Mouse (Mus musculus) kidney, postnatal 0 days (tissue): ENCODE results near the gene Mettl23. TPM values are rescaled to one million over a fixed set of nuclear protein-coding genes. Genes with fewer than 3 reads are reported as not detected.

Experiments
- ATAC-seq: fragments of 200-750 bp; cut with Nextera tagmentation; replicated peaks from 2 replicates; pipeline ENCODE4 v1.8.0; 2017; ENCODE audit warnings: low read depth, moderate number of reproducible peaks, moderate TSS enrichment, moderate library complexity; ENCODE audit not compliant: low FRiP score
- DNase-seq: peaks from one replicate; pipeline ENCODE4 v3.0.0-alpha.2; 2016; ENCODE audit warnings: low spot score
- H3K27ac ChIP-seq: fragments of 300-500 bp; sonication (generic); 2 replicates; pipeline ENCODE4 v1.5.1; 2014; ENCODE audit warnings: mild to moderate bottlenecking
- H3K27me3 ChIP-seq: fragments of 300-500 bp; sonication (generic); 2 replicates; pipeline ENCODE4 v1.6.1; 2014; ENCODE audit warnings: low read length, mixed read lengths; ENCODE audit not compliant: insufficient read depth
- H3K36me3 ChIP-seq: fragments of 300-500 bp; sonication (generic); 2 replicates; pipeline ENCODE4 v1.6.1; 2014; ENCODE audit warnings: low read length, mixed read lengths; ENCODE audit not compliant: insufficient read depth
- H3K4me1 ChIP-seq: fragments of 300-500 bp; sonication (generic); replicated peaks from 2 replicates; pipeline ENCODE4 v1.6.1; 2014; ENCODE audit warnings: antibody characterized with exemption, low read length, mixed read lengths; ENCODE audit not compliant: insufficient read depth
- H3K4me2 ChIP-seq: fragments of 300-500 bp; sonication (generic); 2 replicates; pipeline ENCODE4 v1.6.1; 2014; ENCODE audit warnings: mild to moderate bottlenecking, low read length, moderate library complexity, mixed read lengths
- H3K4me3 ChIP-seq: fragments of 300-500 bp; sonication (generic); replicated peaks from 2 replicates; pipeline ENCODE4 v1.5.1; 2014; ENCODE audit warnings: low read depth, low read length
- H3K9ac ChIP-seq: fragments of 300-500 bp; sonication (generic); 2 replicates; pipeline ENCODE4 v1.6.1; 2014; ENCODE audit warnings: low read depth, low read length
- H3K9me3 ChIP-seq: fragments of 300-500 bp; sonication (generic); replicated peaks from 2 replicates; pipeline ENCODE4 v1.6.1; 2016; ENCODE audit warnings: low read length, inconsistent platforms, mixed read lengths
- CTCF ChIP-seq: IDR thresholded peaks from 2 replicates; pipeline ENCODE4 v1.5.1; 2016; ENCODE audit warnings: antibody characterized with exemption, low read depth, mild to moderate bottlenecking, moderate library complexity
- WGBS: fragments of 180-500 bp; shearing (Covaris S2); extraction: QIAGEN DNeasy Blood & Tissue Kit; methylation state at CpG from one replicate; pipeline ENCODE4 v1.1.7; 2014; 5-methylcytosine and 5-hydroxymethylcytosine counted together
- polyA plus RNA-seq: library from polyadenylated mRNA; unstranded; fragments of >200 nt; fragmentation: Nextera tagmentation; extraction: Ambion mirVana; gene quantifications from 2 replicates; pipeline ENCODE4 v1.2.1, GENCODE M21; 2015

Mettl23 gene
- polyA plus RNA-seq, 1 experiment from 2014 or later: 71.5 TPM

DNA sequence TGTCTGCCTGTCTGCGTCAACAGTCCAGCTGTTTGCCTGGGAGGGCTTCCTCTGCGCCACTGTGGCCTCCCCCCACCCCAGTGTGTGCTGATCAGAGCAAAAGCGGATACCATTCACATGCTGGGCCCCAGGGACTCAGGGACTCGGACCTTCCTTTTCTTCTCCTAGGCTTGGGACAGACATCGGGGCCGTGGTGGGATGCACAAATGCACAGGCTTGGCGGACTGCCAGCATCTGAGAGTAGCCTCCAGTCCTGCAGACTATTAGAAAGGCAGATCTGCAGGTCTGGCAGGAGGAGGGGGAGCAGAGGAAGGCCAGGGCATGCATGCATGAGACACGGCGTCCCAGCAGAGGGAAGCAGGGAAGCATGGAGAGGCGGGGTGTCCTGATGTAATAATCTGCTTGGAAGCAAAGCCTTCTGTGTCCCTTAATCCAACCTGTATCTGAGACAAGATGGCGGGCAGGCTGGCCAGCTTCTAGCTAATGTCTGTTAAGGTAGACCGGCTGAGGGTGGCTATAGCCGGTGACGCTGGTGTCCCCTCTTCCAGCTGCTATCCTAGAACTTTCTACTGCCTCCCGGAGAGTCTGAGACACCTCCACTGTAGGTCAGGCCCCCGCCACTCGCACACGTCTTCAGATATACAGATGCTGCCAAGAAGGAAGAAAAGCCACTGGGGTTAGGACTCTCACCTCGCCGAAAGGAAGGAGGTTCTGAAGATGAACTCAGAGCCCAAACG lies 30.1 kb upstream of the Mettl23 start:
- Histone ChIP-seq H3K4me1 (peaks cover 42% of the 10 kb centered on the region), H3K27ac (peak overlapping the region; percentile 54; the same call in 1 of the 2 replicates), H3K27me3 (no peaks in the 10 kb centered on the region), H3K9me3 (no peaks in the 10 kb centered on the region), H3K9ac (no peak overlapping the region), H3K4me2 (peak overlapping the region; percentile 8; the same call in 1 of the 2 replicates), H3K36me3 (0 out of 2 replicates have a peak, but pooled peaks cover 2% of the 10 kb centered on the region), H3K4me3 (no peak overlapping the region)
- DNase-seq (peak; percentile 66), ATAC-seq (no peak)
- WGBS: 44% methylated on average over 21 of the region's 21 CpGs
- TF ChIP-seq CTCF: peak; percentile 28; the same call in 1 of the 2 replicates

DNA sequence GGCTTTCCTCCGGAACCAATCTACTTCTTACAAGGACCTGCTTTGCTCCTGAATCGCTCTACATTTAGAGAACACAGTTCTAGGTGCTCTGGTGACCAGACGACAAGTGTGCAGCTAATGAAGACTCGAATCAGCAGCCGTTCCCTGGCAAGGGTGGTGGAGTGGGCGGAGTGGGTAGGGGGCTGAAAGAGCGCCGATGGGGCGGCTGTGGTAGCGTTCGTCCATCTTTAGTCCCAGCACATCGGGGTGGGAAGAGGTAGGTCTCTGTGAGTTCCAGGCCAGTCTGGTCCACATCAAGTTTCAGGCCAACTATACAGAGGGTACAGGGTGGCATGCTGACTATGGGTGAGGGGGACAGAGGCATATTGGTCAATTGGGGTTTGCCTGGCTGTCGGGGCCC lies 29.5 kb upstream of the Mettl23 start:
- Histone ChIP-seq H3K9me3 (no peaks in the 10 kb centered on the region), H3K4me2 (no peak overlapping the region), H3K4me3 (no peak overlapping the region), H3K9ac (no peak overlapping the region), H3K4me1 (peaks cover 47% of the 10 kb centered on the region), H3K36me3 (0 out of 2 replicates have a peak, but pooled peaks cover 2% of the 10 kb centered on the region), H3K27ac (peak overlapping the region; percentile 81), H3K27me3 (no peaks in the 10 kb centered on the region)
- ATAC-seq: no peak
- WGBS: 88% methylated on average over 13 of the region's 13 CpGs
- TF ChIP-seq CTCF: no peak
- DNase-seq: no peak

DNA sequence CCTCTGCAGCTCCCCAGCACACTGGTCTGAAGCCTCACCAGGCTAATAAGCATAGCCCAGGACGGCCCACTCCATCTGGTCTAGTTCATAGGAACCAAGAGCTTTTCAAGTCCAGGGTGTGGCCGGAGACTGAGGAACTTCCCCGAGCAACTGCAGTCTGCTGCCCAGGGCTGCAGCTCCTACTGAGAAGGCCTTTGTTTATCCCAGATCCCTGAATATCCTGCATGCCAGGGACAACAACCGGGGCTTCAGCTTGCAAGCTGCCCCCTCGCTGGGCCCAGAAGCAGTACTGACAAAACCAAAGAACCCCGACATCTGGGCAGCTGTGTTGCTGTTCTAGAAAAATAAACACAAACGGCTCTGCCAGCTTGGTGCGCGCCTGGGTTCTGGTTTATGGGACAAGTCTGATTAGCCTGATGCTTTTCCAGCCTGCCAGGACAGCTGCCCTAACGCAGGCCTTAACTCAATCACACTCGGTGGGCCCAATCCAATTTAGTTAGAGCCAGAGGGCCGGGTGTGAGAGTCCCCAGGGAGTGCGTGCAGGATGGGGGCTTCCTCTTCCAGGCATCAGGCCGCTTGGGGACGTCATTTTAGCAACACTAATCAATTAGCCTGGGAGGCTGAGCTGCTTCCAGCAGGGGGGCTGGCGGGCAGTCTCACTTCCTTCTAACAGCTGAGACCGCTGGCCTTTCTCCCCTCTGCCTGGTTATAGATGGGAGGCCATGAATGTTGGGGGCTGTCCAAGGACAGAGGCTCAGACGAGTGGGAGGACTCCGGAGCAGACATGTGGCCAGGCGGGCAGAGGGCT lies 28.8 kb upstream of the Mettl23 start:
- ATAC-seq (peak; percentile 30; the same call in 1 of the 2 replicates), DNase-seq (peak; percentile 94)
- 0 out of 2 replicates have a peak, but pooled peaks cover 2% of the 10 kb centered on the region for H3K36me3 ChIP-seq
- peaks cover 49% of the 10 kb centered on the region for H3K4me1 ChIP-seq
- H3K4me3 ChIP-seq: no peak overlapping the region
- peak overlapping the region; percentile 1; the same call in 1 of the 2 replicates for H3K9ac ChIP-seq
- H3K9me3 ChIP-seq: no peaks in the 10 kb centered on the region
- 20% methylated on average over 20 of the region's 20 CpGs for WGBS
- peak overlapping the region; percentile 81 for H3K27ac ChIP-seq
- TF ChIP-seq CTCF: no peak
- peak overlapping the region; percentile 29; the same call in 1 of the 2 replicates for H3K4me2 ChIP-seq
- no peaks in the 10 kb centered on the region for H3K27me3 ChIP-seq

DNA sequence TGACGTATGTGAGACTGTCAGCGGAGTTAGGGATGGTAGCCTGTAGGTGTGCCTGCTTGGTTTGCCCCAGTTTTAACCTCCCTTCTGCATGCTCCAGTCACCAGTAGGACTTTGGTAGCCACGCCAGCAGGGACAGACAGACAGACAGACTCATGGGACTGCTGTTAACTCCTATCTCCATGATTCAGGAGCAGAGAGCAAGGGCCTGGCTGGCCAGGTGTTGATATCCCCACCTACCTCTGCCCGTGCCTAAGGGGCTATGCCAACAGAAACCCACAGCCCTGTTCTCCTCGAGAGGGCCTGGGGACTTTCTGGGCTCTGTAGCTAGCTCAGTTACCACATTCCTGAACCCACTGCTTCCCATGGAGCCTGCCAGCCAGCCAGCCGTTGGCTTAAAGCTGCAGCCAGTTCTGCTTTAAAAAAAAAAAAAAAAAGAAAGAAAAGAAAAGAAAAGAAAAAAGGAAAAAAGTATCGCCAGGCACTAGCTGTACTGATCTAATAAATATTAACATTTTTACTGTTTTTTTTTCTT lies 28.1 kb upstream of the Mettl23 start:
- TF ChIP-seq CTCF: no peak
- Histone ChIP-seq H3K27me3 (no peaks in the 10 kb centered on the region), H3K4me2 (peak overlapping the region; percentile 29; the same call in 1 of the 2 replicates), H3K27ac (peak overlapping the region; percentile 81), H3K4me3 (no peak overlapping the region), H3K9ac (no peak overlapping the region), H3K36me3 (0 out of 2 replicates have a peak, but pooled peaks cover 2% of the 10 kb centered on the region), H3K9me3 (no peaks in the 10 kb centered on the region), H3K4me1 (peaks cover 49% of the 10 kb centered on the region)
- no peak for DNase-seq
- WGBS: 26% methylated on average over 7 of the region's 7 CpGs
- ATAC-seq: no peak

DNA sequence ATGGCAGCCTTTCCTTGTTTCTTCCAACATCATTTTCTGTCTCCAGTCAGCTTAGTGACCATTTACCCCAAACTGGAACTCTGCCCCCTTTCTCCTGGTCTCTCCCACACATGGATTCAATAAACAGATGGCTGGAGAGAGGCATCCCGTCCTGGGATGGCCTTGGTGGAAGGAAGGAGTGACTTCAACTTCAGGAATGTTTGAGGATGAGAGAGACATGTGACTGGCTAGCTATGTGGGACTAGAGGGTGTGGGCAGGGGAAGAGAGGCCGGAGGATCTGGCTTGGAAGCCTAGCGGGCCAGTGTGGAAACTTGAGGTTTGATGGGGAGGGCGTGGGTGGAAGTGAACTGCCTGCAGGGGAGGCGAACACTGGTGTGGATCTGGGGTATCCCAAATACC lies 26.3 kb upstream of the Mettl23 start:
- H3K4me3 ChIP-seq: no peak overlapping the region
- H3K4me1 ChIP-seq: peaks cover 49% of the 10 kb centered on the region
- H3K36me3 ChIP-seq: no peaks in the 10 kb centered on the region
- H3K9me3 ChIP-seq: no peaks in the 10 kb centered on the region
- WGBS: 73% methylated on average over 5 of the region's 5 CpGs
- H3K27me3 ChIP-seq: no peaks in the 10 kb centered on the region
- no peak overlapping the region for H3K27ac ChIP-seq
- peak; percentile 26; the same call in 1 of the 2 replicates for TF ChIP-seq CTCF
- no peak overlapping the region for H3K9ac ChIP-seq
- H3K4me2 ChIP-seq: no peak overlapping the region
- DNase-seq (peak; percentile 65), ATAC-seq (no peak)

DNA sequence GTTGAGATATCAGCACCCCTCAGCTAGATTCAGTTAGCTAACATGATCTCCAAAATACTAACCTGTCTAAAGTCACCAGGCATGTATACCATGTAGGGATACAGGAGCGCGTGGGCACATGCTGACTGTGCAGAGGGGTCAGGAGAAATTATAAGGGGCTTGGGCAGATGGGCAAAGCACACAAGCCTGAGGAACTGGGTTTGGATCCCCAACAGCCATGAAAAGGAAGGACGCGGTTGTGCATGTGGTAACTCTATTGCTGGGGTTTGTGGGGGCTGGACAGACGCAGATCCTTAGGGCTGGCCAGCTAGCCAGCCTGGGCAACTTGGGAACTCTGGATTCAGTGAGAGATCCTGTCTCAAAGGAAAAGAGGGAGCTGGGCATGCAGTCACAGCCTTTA lies 25.5 kb upstream of the Mettl23 start:
- no peak for ATAC-seq
- H3K27ac ChIP-seq: no peak overlapping the region
- no peaks in the 10 kb centered on the region for H3K36me3 ChIP-seq
- H3K4me1 ChIP-seq: peaks cover 44% of the 10 kb centered on the region
- no peak for TF ChIP-seq CTCF
- H3K9me3 ChIP-seq: no peaks in the 10 kb centered on the region
- H3K27me3 ChIP-seq: no peaks in the 10 kb centered on the region
- H3K4me3 ChIP-seq: no peak overlapping the region
- WGBS: 97% methylated on average over 5 of the region's 5 CpGs
- H3K9ac ChIP-seq: no peak overlapping the region
- H3K4me2 ChIP-seq: no peak overlapping the region
- no peak for DNase-seq
